Mouse (Mus musculus) gastrocnemius, adult 8-10 months (tissue): ENCODE measurements around the gene Gpsm2. TPM values are rescaled to one million over a fixed set of nuclear protein-coding genes. Genes with fewer than 3 reads are reported as not detected.
"Not testable (repeated sequence)": the region's sequence is repeated elsewhere in the genome, so short reads cannot be mapped to it uniquely, and the experiment has no call there.

Experiments
- DNase-seq, 2 experiments: peaks; one replicate each; pipeline ENCODE4 v3.0.0; 2022; ENCODE audit warnings: low spot score in 2 of 2
- total RNA-seq, 4 experiments: library from RNA; stranded (reverse); gene quantifications; 2 replicates each; pipeline ENCODE4 v1.2.4; 2022

The Gpsm2 gene
- total RNA-seq, 4 experiments from 2014 or later = 0.56 to 1.2 (median 0.74) TPM

- no peak for DNase-seq
Measured at GRCm38 (mm10) chr3:108658612-108659011, 63.5 kb downstream of the Gpsm2 start.

- DNase-seq = no peak
Measured at GRCm38 (mm10) chr3:108655486-108655885, 66.6 kb downstream of the Gpsm2 start.

- DNase-seq = no peak
Measured at GRCm38 (mm10) chr3:108654566-108654965, 67.5 kb downstream of the Gpsm2 start.

- DNase-seq = peak; percentile 94 to 95
Measured at GRCm38 (mm10) chr3:108653710-108654379, 68.3 kb downstream of the Gpsm2 start, which contains the start of gene Clcc1. TSS of gene Clcc1 (plus strand) at chr3:108653913.

- DNase-seq = no peak
Measured at GRCm38 (mm10) chr3:108652866-108653642, 69.1 kb downstream of the Gpsm2 start.

GRCm38 (mm10) chr3:108647681-108648080, 74.4 kb downstream of the Gpsm2 start:
- not testable (repeated sequence) for DNase-seq

- DNase-seq = no peak
Measured at GRCm38 (mm10) chr3:108646036-108646435, 76.1 kb downstream of the Gpsm2 start.

- DNase-seq = no peak
Measured at GRCm38 (mm10) chr3:108644856-108645255, 77.3 kb downstream of the Gpsm2 start.

- DNase-seq = no peak
Measured at GRCm38 (mm10) chr3:108640998-108641397, 81.1 kb downstream of the Gpsm2 start.

- DNase-seq = no peak
Measured at GRCm38 (mm10) chr3:108639412-108639811, 82.7 kb downstream of the Gpsm2 start.

GRCm38 (mm10) chr3:108634761-108635160, 87.3 kb downstream of the Gpsm2 start:
- no peak for DNase-seq

Other genes starting within 250 kb of the Gpsm2 start
- gene 1700013F07Rik, start 188.2 kb downstream of the Gpsm2 start, total RNA-seq = not detected
- under 1 TPM in 2 of 4 experiments, not detected in 2; 0.19 to 0.31 TPM for gene 5330417C22Rik, start 185.8 kb downstream of the Gpsm2 start, total RNA-seq
- 10 to 100 TPM; 14.8 to 16.5 (median 16.1) TPM for gene Tmem167b, start 159.8 kb downstream of the Gpsm2 start, total RNA-seq
- gene Taf13, start 150.6 kb downstream of the Gpsm2 start, total RNA-seq = 10 to 100 TPM; 18.6 to 30.2 (median 25.3) TPM
- gene Wdr47, start 131.0 kb downstream of the Gpsm2 start, total RNA-seq = 1 to 10 TPM; 3.5 to 7.7 (median 5.0) TPM
- gene Clcc1, start 68.4 kb downstream of the Gpsm2 start, total RNA-seq = 10 to 100 TPM; 33.9 to 45.3 (median 37.3) TPM
- under 1 TPM; 0.11 to 0.34 (median 0.15) TPM for gene Aknad1, start 17.3 kb upstream of the Gpsm2 start, total RNA-seq
- 10 to 100 TPM; 34.9 to 50.3 (median 38.4) TPM for gene Stxbp3, start 118.2 kb upstream of the Gpsm2 start, total RNA-seq
- not detected for gene Fndc7, start 167.7 kb upstream of the Gpsm2 start, total RNA-seq
- 10 to 100 TPM; 10.7 to 16.0 (median 13.3) TPM for gene Prpf38b, start 189.4 kb upstream of the Gpsm2 start, total RNA-seq
- gene Henmt1, start 217.6 kb upstream of the Gpsm2 start, total RNA-seq = not detected
- not detected for gene Gm9857, start 218.1 kb upstream of the Gpsm2 start, total RNA-seq